Mouse (Mus musculus) myocyte (in vitro differentiated cells): ENCODE data around the gene Rapgef5.

Experiments
- E2F4 ChIP-seq: IDR thresholded peaks from one replicate; pipeline ENCODE4 v1.6.1; 2011; ENCODE audit warnings: mild to moderate bottlenecking, control low read depth, moderate library complexity; ENCODE audit not compliant: insufficient read depth
- USF1 ChIP-seq: IDR thresholded peaks from one replicate; pipeline ENCODE4 v1.6.1; 2011; ENCODE audit warnings: low read depth, mild to moderate bottlenecking, control low read depth, moderate library complexity

DNA sequence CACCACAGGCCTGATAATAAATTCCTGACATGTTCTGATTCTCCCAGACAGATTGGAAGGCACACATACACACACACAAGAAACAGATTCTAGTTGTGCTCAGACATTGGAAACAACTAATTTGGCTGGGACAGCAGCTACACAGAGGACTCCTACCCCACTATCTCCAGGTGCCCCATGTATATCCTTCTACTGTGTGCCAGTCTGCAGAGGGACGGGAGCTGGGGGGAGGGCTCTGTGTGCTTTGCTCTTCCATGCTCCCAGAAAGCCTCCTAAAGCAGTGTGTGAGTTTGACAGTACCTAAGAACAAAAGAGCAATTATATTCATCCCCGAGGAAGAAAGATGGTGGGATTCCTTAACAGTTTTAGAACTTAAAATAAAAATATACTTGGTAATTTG, 187.1 kb downstream of the Rapgef5 start:
- TF ChIP-seq USF1 (no peak), E2F4 (no peak)
